Mouse (Mus musculus): ENCODE results near the gene Dmrt1. TPM values are rescaled to one million over a fixed set of nuclear protein-coding genes. Genes with fewer than 3 reads are reported as not detected.

Gene Dmrt1
- total and polyA plus RNA-seq, 3 experiments = 0.30 to 0.50 TPM; not detected in 1

GRCm38 (mm10) chr19:25574981-25575814 is 69.8 kb downstream of the Dmrt1 start:
- Histone ChIP-seq H3K9ac (ENCODE audit: insufficient read depth, low read depth) (no peak overlapping the region), H3K4me3 (replicated peaks in 1 of 3; ENCODE audit: low read depth in 2 of 3, low read length in 2 of 3, poor library complexity in 1 of 3) (no peak overlapping the region), H3K27me3 (replicated peaks) (no peaks in the 10 kb centered on the region), H3K4me1 (ENCODE audit: control insufficient read depth in 1 of 2, insufficient read depth in 2 of 2) (no peaks in the 10 kb centered on the region), H3K4me2 (ENCODE audit: insufficient read depth, low read depth, poor library complexity, severe bottlenecking) (no peak overlapping the region), H3K9me3 (replicated peaks; ENCODE audit: low read length) (no peaks in the 10 kb centered on the region), H3K27ac (ENCODE audit: insufficient read depth, low read depth) (no peak overlapping the region), H3K79me2 (replicated peaks; ENCODE audit: control insufficient read depth, extremely low read depth, insufficient read depth, poor library complexity, severe bottlenecking) (no peaks in the 10 kb centered on the region), H3K36me3 (replicated peaks in 1 of 2; ENCODE audit: control insufficient read depth in 1 of 2, insufficient read depth in 1 of 2, low read length in 1 of 2) (no peaks in the 10 kb centered on the region)
- dilution Hi-C loops (cut with MboI; ENCODE audit: extremely low pct_ligation_motif_present, extremely low pct_unique_long_range_greater_than_20kb, low sequenced_read_pairs) (no loop called here), in situ Hi-C loops (cut with MboI; ENCODE audit: low pct_ligation_motif_present, low pct_unique_long_range_greater_than_20kb, low sequenced_read_pairs) (no loop called here)
- no peak for DNase-seq (ENCODE audit: extremely low read depth)
- no peak for TF ChIP-seq BHLHE40 (IDR thresholded peaks at IDR 0.05; ENCODE audit: low read depth, low read length)
- TF ChIP-seq KAT2A (IDR thresholded peaks at IDR 0.05; ENCODE audit: insufficient replicate concordance, low read length) = no peak
- TF ChIP-seq ZKSCAN1 (IDR thresholded peaks at IDR 0.05; ENCODE audit: borderline replicate concordance, low read depth, low read length) = no peak
- no peak for TF ChIP-seq MAZ (IDR thresholded peaks at IDR 0.05; ENCODE audit: low read depth, low read length)
- no peak for TF ChIP-seq EP300 (IDR thresholded peaks at IDR 0.05; ENCODE audit: low read length)
- TF ChIP-seq POLR2AphosphoS2 (IDR thresholded peaks at IDR 0.05; ENCODE audit: low read depth, low read length) = no peak
- TF ChIP-seq USF1 (IDR thresholded peaks at IDR 0.05; ENCODE audit: low read depth, low read length) = no peak
- no peak for TF ChIP-seq MXI1 (IDR thresholded peaks at IDR 0.05; ENCODE audit: low read depth, low read length)
- TF ChIP-seq NRF1 (IDR thresholded peaks at IDR 0.05; ENCODE audit: low read depth, low read length) = no peak

- in situ Hi-C loops (cut with MboI; ENCODE audit: low pct_ligation_motif_present, low pct_unique_long_range_greater_than_20kb, low sequenced_read_pairs) = no loop called here
- no peak overlapping the region for H3K4me2 ChIP-seq (ENCODE audit: insufficient read depth, low read depth, poor library complexity, severe bottlenecking)
- no peaks in the 10 kb centered on the region for H3K79me2 ChIP-seq (replicated peaks; ENCODE audit: control insufficient read depth, extremely low read depth, insufficient read depth, poor library complexity, severe bottlenecking)
- no peak for DNase-seq (ENCODE audit: extremely low read depth)
- no peak overlapping the region for H3K27ac ChIP-seq (ENCODE audit: insufficient read depth, low read depth)
- no peaks in the 10 kb centered on the region for H3K4me1 ChIP-seq (ENCODE audit: control insufficient read depth in 1 of 2, insufficient read depth in 2 of 2)
- H3K9me3 ChIP-seq (replicated peaks; ENCODE audit: low read length) = no peaks in the 10 kb centered on the region
- no peak overlapping the region for H3K4me3 ChIP-seq (replicated peaks in 1 of 3; ENCODE audit: low read depth in 2 of 3, low read length in 2 of 3, poor library complexity in 1 of 3)
- dilution Hi-C loops (cut with MboI; ENCODE audit: extremely low pct_ligation_motif_present, extremely low pct_unique_long_range_greater_than_20kb, low sequenced_read_pairs) = no loop called here
- TF ChIP-seq TCF12 (IDR thresholded peaks at IDR 0.05; ENCODE audit: low read depth, low read length) (no peak), POLR2A (IDR thresholded peaks at IDR 0.05; ENCODE audit: low read depth, low read length) (no peak), KAT2A (IDR thresholded peaks at IDR 0.05; ENCODE audit: insufficient replicate concordance, low read length) (no peak), USF1 (IDR thresholded peaks at IDR 0.05; ENCODE audit: low read depth, low read length) (no peak), BHLHE40 (IDR thresholded peaks at IDR 0.05; ENCODE audit: low read depth, low read length) (no peak), MXI1 (IDR thresholded peaks at IDR 0.05; ENCODE audit: low read depth, low read length) (no peak), RCOR1 (conservative IDR thresholded peaks at IDR 0.05; ENCODE audit: low read depth, low read length) (no peak), MAFK (IDR thresholded peaks at IDR 0.05; ENCODE audit: insufficient replicate concordance, low read length) (no peak), ZKSCAN1 (IDR thresholded peaks at IDR 0.05; ENCODE audit: borderline replicate concordance, low read depth, low read length) (no peak), USF2 (conservative IDR thresholded peaks at IDR 0.05; ENCODE audit: low read depth, low read length) (no peak), IRF4 (IDR thresholded peaks at IDR 0.05; ENCODE audit: low read depth, low read length) (no peak), ELF1 (IDR thresholded peaks at IDR 0.05; ENCODE audit: low read depth, low read length) (no peak), MAX (IDR thresholded peaks at IDR 0.05; ENCODE audit: low read length) (no peak), MAZ (IDR thresholded peaks at IDR 0.05; ENCODE audit: low read depth, low read length) (no peak), MEF2A (IDR thresholded peaks at IDR 0.05; ENCODE audit: borderline replicate concordance, low read depth, low read length) (no peak), UBTF (IDR thresholded peaks at IDR 0.05; ENCODE audit: low read depth, low read length) (no peak), ETS1 (conservative IDR thresholded peaks at IDR 0.05; ENCODE audit: low read depth, low read length) (no peak), PAX5 (IDR thresholded peaks at IDR 0.05; ENCODE audit: low read length) (no peak), HCFC1 (IDR thresholded peaks at IDR 0.05; ENCODE audit: low read depth, low read length) (no peak)
- H3K9ac ChIP-seq (ENCODE audit: insufficient read depth, low read depth) = no peak overlapping the region
- no peaks in the 10 kb centered on the region for H3K36me3 ChIP-seq (replicated peaks in 1 of 2; ENCODE audit: control insufficient read depth in 1 of 2, insufficient read depth in 1 of 2, low read length in 1 of 2)
- no peaks in the 10 kb centered on the region for H3K27me3 ChIP-seq (replicated peaks)
Observed at GRCm38 (mm10) chr19:25578358-25578757, 72.9 kb downstream of the Dmrt1 start.
